Mouse (Mus musculus): ENCODE data around the gene Csf2rb. TPM values are rescaled to one million over a fixed set of nuclear protein-coding genes. Genes with fewer than 3 reads are reported as not detected.

Gene Csf2rb
- total RNA-seq, 2 experiments from 2014 or later: 1.5 to 1.7 TPM

Small RNAs within 50 kb of the gene (microRNA-seq; reads per million reads assigned to microRNA genes)
- gene Mir7676-1 (0 reads per million in 2 experiments), gene Mir7676-2 (0 reads per million in 2 experiments)

Other genes with a start within 250 kb of the Csf2rb start
- gene Cacng2, start 205.7 kb upstream of the Csf2rb start, total RNA-seq (2021): 10 to 100 TPM; 60.5 to 68.7 TPM
- gene Ift27, start 151.6 kb upstream of the Csf2rb start, total RNA-seq (2021): 10 to 100 TPM; 35.4 to 42.3 TPM
- gene Pvalb, start 119.4 kb upstream of the Csf2rb start, total RNA-seq (2021): 10 to 100 TPM; 39.1 to 46.5 TPM
- 1 to 10 TPM; 1.2 to 1.3 TPM for gene Ncf4, start 81.0 kb upstream of the Csf2rb start, total RNA-seq (2021)
- under 1 TPM; 0.64 to 0.72 TPM for gene Csf2rb2, start 20.0 kb upstream of the Csf2rb start, total RNA-seq (2021)
- not detected for gene Tex33, start 70.2 kb downstream of the Csf2rb start, total RNA-seq (2021)
- gene Tst, start 80.2 kb downstream of the Csf2rb start, total RNA-seq (2021): 10 to 100 TPM; 30.8 to 39.2 TPM
- 10 to 100 TPM; 39.0 to 47.2 TPM for gene Mpst, start 80.7 kb downstream of the Csf2rb start, total RNA-seq (2021)
- gene Kctd17, start 102.8 kb downstream of the Csf2rb start, total RNA-seq (2021): 100 to 1,000 TPM; 288 to 291 TPM
- gene Tmprss6, start 142.9 kb downstream of the Csf2rb start, total RNA-seq (2021): not detected
- under 1 TPM in 1 of 2 experiments, not detected in 1; 0.11 TPM for gene Il2rb, start 169.5 kb downstream of the Csf2rb start, total RNA-seq (2021)
- 1 to 10 TPM; 7.7 to 9.0 TPM for gene C1qtnf6, start 205.7 kb downstream of the Csf2rb start, total RNA-seq (2021)
- gene Sstr3, start 218.9 kb downstream of the Csf2rb start, total RNA-seq (2021): 10 to 100 TPM; 16.7 to 20.6 TPM
- 1 to 10 TPM; 2.3 to 4.6 TPM for gene Rac2, start 247.0 kb downstream of the Csf2rb start, total RNA-seq (2021)